Mouse (Mus musculus): ENCODE measurements around the gene Tle4.

DNA sequence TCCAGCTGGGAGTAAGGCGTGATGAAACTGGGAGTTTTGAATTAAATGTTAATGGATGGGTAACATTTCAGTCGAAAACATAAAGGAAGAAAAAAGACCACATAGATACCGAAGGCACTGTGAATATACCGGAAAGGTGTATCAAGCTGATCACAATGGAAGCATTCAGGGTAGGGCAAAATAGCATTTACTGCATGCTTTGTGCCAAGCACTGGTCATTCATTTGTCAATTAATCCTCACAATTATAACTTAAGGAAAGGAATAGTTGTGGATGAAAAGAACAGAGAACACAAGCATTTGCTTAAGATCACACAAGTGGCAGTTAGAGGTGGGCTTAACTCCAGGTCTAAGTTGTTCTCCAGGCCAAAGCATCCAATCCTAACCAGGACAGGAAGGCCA is 25.5 kb upstream of the Tle4 start:
- TF ChIP-seq GATA1 (IDR thresholded peaks at IDR 0.05; ENCODE audit: low read length) (no peak), TAL1 (IDR thresholded peaks at IDR 0.05; ENCODE audit: low read length) (no peak)
